Mouse (Mus musculus) forelimb bud, embryonic 11.5 days (tissue): ENCODE measurements around the gene Maml3.

Source experiments
- DNase-seq: peaks from one replicate; pipeline ENCODE4 v3.0.0-alpha.2; 2012; ENCODE audit warnings: low read depth, low spot score

Maml3 gene

GRCm38 (mm10) chr3:51913498-51913897 lies 191.4 kb downstream of the Maml3 start:
- DNase-seq = no peak

- DNase-seq = no peak
Observed at GRCm38 (mm10) chr3:51912214-51912613, 192.7 kb downstream of the Maml3 start.

GRCm38 (mm10) chr3:51908437-51908990 lies 196.4 kb downstream of the Maml3 start:
- DNase-seq = peak; percentile 65

- no peak for DNase-seq
Observed at GRCm38 (mm10) chr3:51907113-51907860, 197.6 kb downstream of the Maml3 start.

- DNase-seq = no peak
Observed at GRCm38 (mm10) chr3:51905903-51906302, 199.0 kb downstream of the Maml3 start.

GRCm38 (mm10) chr3:51904357-51904855 lies 200.5 kb downstream of the Maml3 start:
- no peak for DNase-seq

GRCm38 (mm10) chr3:51901151-51901550 lies 203.7 kb downstream of the Maml3 start:
- DNase-seq = peak; percentile 17

- no peak for DNase-seq
Observed at GRCm38 (mm10) chr3:51894514-51894913, 210.4 kb downstream of the Maml3 start.

- no peak for DNase-seq
Observed at GRCm38 (mm10) chr3:51891562-51892119, 213.2 kb downstream of the Maml3 start.

- no peak for DNase-seq
Observed at GRCm38 (mm10) chr3:51890181-51890580, 214.7 kb downstream of the Maml3 start.

- DNase-seq = no peak
Observed at GRCm38 (mm10) chr3:51889776-51890175, 215.1 kb downstream of the Maml3 start.

- peak; percentile 39 for DNase-seq
Observed at GRCm38 (mm10) chr3:51888662-51889433, 216.0 kb downstream of the Maml3 start.

GRCm38 (mm10) chr3:51888295-51888661 lies 216.6 kb downstream of the Maml3 start:
- no peak for DNase-seq

GRCm38 (mm10) chr3:51885920-51886319 lies 219.0 kb downstream of the Maml3 start:
- DNase-seq = no peak

GRCm38 (mm10) chr3:51885487-51885886 lies 219.4 kb downstream of the Maml3 start:
- DNase-seq = no peak

GRCm38 (mm10) chr3:51881981-51882380 lies 222.9 kb downstream of the Maml3 start:
- peak; percentile 48 for DNase-seq

- no peak for DNase-seq
Observed at GRCm38 (mm10) chr3:51881393-51881792, 223.5 kb downstream of the Maml3 start.

GRCm38 (mm10) chr3:51880506-51881036 lies 224.3 kb downstream of the Maml3 start:
- no peak for DNase-seq

- DNase-seq = no peak
Observed at GRCm38 (mm10) chr3:51879211-51879610, 225.7 kb downstream of the Maml3 start.

GRCm38 (mm10) chr3:51878577-51878976 lies 226.3 kb downstream of the Maml3 start:
- no peak for DNase-seq

GRCm38 (mm10) chr3:51876729-51877128 lies 228.1 kb downstream of the Maml3 start:
- DNase-seq = no peak

GRCm38 (mm10) chr3:51875629-51876028 lies 229.2 kb downstream of the Maml3 start:
- no peak for DNase-seq
